Mouse (Mus musculus) embryonic facial prominence, embryonic 14.5 days (tissue): ENCODE results near the gene Prpf19. TPM values are rescaled to one million over a fixed set of nuclear protein-coding genes. Genes with fewer than 3 reads are reported as not detected.
A peak's percentile ranks its signal among the peaks of the same experiment; 100 is the strongest.

ENCODE experiments used
- ATAC-seq: fragments of 200-750 bp; cut with Nextera tagmentation; 2 replicates; pipeline ENCODE4 v1.8.0; 2017; ENCODE audit warnings: low read depth, moderate number of reproducible peaks, moderate TSS enrichment
- DNase-seq: peaks from one replicate; pipeline ENCODE4 v3.0.0-alpha.2; 2015; ENCODE audit warnings: low spot score
- H3K27ac ChIP-seq: fragments of 300-500 bp; sonication (generic); replicated peaks from 2 replicates; pipeline ENCODE4 v1.5.1; 2014; ENCODE audit warnings: low read depth, mild to moderate bottlenecking, low read length, moderate library complexity
- H3K27me3 ChIP-seq: fragments of 300-500 bp; sonication (generic); replicated peaks from 2 replicates; pipeline ENCODE4 v1.6.1; 2014; ENCODE audit warnings: low read length; ENCODE audit not compliant: control insufficient read depth, insufficient read depth
- H3K36me3 ChIP-seq: fragments of 300-500 bp; sonication (generic); 2 replicates; pipeline ENCODE4 v1.6.1; 2014; ENCODE audit warnings: low read length, mixed read lengths; ENCODE audit not compliant: control insufficient read depth, insufficient read depth
- H3K4me1 ChIP-seq: fragments of 300-500 bp; sonication (generic); 2 replicates; pipeline ENCODE4 v1.6.1; 2014; ENCODE audit warnings: antibody characterized with exemption, low read length; ENCODE audit not compliant: control insufficient read depth, insufficient read depth
- H3K4me2 ChIP-seq: fragments of 300-500 bp; sonication (generic); 2 replicates; pipeline ENCODE4 v1.6.1; 2014; ENCODE audit warnings: low read depth, mild to moderate bottlenecking, low read length, moderate library complexity, mixed read lengths
- H3K4me3 ChIP-seq: fragments of 300-500 bp; sonication (generic); 2 replicates; pipeline ENCODE4 v1.5.1; 2014; ENCODE audit warnings: low read depth, mild to moderate bottlenecking, low read length
- H3K9ac ChIP-seq: fragments of 300-500 bp; sonication (generic); 2 replicates; pipeline ENCODE4 v1.6.1; 2014; ENCODE audit warnings: low read depth, mild to moderate bottlenecking, low read length, moderate library complexity, mixed read lengths
- H3K9me3 ChIP-seq: fragments of 300-500 bp; sonication (generic); 2 replicates; pipeline ENCODE4 v1.6.1; 2016; ENCODE audit warnings: low read length; ENCODE audit not compliant: control insufficient read depth
- WGBS: fragments of 180-500 bp; shearing (Covaris S2); extraction: QIAGEN DNeasy Blood & Tissue Kit; methylation state at CpG from one replicate; pipeline ENCODE4 v1.1.7; 2014; 5-methylcytosine and 5-hydroxymethylcytosine counted together
- polyA plus RNA-seq: library from polyadenylated mRNA; unstranded; fragments of >200 nt; fragmentation: Nextera tagmentation; extraction: Ambion mirVana; gene quantifications from 2 replicates; pipeline ENCODE4 v1.2.1, GENCODE M21; 2014

Gene Prpf19
- polyA plus RNA-seq, 1 experiment from 2014 or later, result 46.1 TPM

DNA sequence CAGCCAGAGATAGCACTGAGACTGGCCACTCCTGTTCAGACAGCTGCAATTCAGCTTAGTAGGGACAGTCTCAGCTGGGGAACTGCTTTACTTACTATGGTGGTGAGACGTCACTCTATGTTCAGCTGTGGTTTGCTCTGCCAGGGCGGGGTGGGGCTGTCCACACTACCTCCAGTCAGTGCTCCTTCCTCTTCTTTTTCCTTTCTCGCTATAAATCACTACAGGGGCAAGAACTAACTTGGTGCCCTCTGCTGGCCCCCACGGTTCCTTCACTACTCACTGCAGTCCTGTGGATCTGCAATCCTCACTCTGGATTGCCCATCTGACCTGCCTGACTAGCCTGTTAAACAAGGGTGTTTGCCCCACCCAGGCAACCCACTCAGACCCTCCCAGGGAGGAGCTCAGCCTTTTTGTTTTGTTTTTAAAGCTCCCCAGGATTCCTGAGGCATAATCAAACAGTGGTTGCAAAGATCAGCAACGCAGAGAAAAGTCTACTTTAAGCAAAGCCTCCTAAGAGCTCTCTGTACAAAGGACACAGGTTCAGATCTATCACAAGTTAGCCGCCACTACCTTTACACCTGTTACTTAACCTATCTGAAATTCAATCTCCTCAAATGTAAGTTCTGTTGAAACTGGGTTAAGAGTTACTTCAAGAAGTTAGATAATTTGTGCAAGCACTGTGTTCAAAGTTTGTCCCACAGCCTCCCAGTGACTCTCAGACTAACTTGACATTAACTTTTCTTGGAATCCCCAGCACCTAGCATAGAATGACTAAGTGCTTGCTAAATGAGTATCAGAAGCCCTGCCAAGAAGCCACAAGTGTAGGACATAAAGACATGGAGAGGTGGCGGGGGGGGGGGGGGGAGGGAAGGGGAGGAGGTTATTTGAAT lies 14.7 kb upstream of the Prpf19 start:
- 34% methylated on average over 7 of the region's 7 CpGs for WGBS
- Histone ChIP-seq H3K27me3 (no peaks in the 10 kb centered on the region), H3K36me3 (peaks cover 12% of the 10 kb centered on the region; the same call in 1 of the 2 replicates), H3K4me3 (peak overlapping the region; percentile 71), H3K9me3 (peaks cover 9% of the 10 kb centered on the region; the same call in 1 of the 2 replicates), H3K4me2 (peak overlapping the region; percentile 92), H3K4me1 (0 out of 2 replicates have a peak, but pooled peaks cover 11% of the 10 kb centered on the region), H3K27ac (peak overlapping the region; percentile 33; the same call in 1 of the 2 replicates), H3K9ac (peak overlapping the region; percentile 76)
- ATAC-seq (peak; percentile 24), DNase-seq (peak; percentile 51)

DNA sequence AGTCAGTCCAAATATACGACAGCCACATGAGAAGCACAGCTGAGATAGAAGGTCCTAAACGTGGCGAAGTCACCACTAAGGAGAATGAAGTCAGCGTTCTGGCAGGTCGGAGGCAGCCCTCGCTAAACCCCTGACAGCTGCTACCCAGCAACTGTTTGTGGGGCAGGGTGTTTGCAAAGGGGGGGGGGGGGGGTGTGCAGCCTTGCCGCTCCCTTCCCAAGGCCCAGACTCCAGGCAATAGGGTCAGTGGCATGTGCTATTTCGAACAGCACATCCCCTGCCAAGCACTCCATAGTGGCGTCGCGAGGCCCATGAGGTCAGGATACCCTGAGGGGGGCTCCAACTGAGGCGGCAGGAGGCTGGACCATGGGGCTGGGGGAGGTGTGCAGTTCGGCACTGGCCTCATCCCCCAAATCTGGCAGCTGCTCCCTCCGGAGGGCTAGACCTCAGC lies 14.0 kb upstream of the Prpf19 start:
- Histone ChIP-seq H3K27me3 (no peaks in the 10 kb centered on the region), H3K27ac (peak overlapping the region; percentile 99), H3K36me3 (peaks cover 12% of the 10 kb centered on the region; the same call in 1 of the 2 replicates), H3K9me3 (peaks cover 15% of the 10 kb centered on the region; the same call in 1 of the 2 replicates), H3K4me3 (peak overlapping the region; percentile 71), H3K9ac (peak overlapping the region; percentile 76), H3K4me1 (0 out of 2 replicates have a peak, but pooled peaks cover 11% of the 10 kb centered on the region), H3K4me2 (peak overlapping the region; percentile 92)
- WGBS, result 2% methylated on average over 13 of the region's 14 CpGs
- ATAC-seq, result peak; percentile 70
- peak; percentile 71 for DNase-seq

DNA sequence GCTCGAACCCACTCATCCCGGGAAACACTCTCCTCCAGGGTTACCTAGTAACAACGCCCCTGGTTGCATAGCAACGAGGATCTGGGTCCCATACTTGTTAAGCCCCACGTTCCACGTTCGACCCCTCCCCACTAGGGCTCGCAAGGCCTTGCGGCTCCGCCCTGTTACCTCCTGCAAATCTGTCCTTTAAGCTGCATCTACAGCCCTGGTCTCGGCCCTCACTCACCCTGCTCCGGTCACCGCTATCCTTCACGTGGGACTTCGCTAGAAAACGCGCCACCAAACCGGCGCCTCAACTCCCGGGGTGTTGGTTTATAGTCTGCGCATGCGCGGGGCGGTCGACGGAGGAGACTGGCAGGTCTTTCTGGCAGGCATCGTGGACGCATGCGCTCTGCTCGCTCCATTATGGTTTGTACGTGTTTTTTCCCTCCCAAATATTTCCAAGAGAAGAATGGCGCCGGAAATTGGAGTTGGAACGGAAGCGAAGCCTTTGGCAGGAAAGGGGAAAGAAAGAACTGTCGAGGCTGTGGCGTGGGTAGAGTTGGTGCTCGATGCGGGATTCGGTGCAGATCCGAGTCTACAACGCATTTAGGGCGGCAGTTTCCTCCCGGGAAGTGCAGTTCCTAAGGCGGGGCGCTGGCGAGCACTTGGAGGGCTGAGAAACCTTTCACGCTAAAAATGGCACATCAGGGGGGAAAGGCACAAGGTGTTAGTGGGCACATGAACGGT lies 13.4 kb upstream of the Prpf19 start, which contains the start of gene Tmem109:
Gene Tmem109, minus strand, starts transcription at position 576 of the 729 bp plus-strand sequence.
- Histone ChIP-seq H3K9ac (peak within 1 kb of the TSS; percentile 76), H3K4me1 (0 out of 2 replicates have a peak, but pooled peaks cover 11% of the 10 kb centered on the region), H3K4me2 (peak within 1 kb of the TSS; percentile 92), H3K36me3 (peaks cover 12% of the 10 kb centered on the region; the same call in 1 of the 2 replicates), H3K4me3 (peak within 1 kb of the TSS; percentile 71), H3K9me3 (peaks cover 17% of the 10 kb centered on the region; the same call in 1 of the 2 replicates), H3K27me3 (no peaks in the 10 kb centered on the region), H3K27ac (peak within 1 kb of the TSS; percentile 99)
- peak; percentile 92 for ATAC-seq
- DNase-seq, result peak; percentile 99
- under 1% methylated on average over 49 of the region's 49 CpGs for WGBS

DNA sequence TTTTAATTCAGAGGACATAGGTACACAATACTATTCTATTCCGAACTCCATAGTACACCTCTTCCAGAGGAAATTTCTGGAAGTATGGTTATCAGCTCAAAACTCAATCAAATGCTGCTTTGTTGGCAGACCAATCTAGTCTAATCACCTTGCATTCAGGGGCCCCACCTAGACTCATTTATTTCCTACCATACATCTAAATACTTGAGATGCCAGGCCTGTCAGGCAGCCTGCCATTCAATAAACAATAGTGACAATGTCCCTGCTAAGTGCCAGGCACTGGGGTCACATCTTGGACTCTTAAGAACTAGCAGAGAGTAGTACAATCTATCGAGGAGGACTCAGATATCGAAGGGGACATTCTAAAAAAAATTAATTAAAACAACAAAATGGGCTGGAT lies 2.8 kb upstream of the Prpf19 start:
- ATAC-seq (no peak), DNase-seq (no peak)
- no peak overlapping the region for H3K27ac ChIP-seq
- H3K9ac ChIP-seq, result no peak overlapping the region
- H3K9me3 ChIP-seq, result no peaks in the 10 kb centered on the region
- H3K4me3 ChIP-seq, result no peak overlapping the region
- no peak overlapping the region for H3K4me2 ChIP-seq
- 89% methylated on average over 3 of the region's 3 CpGs for WGBS
- H3K4me1 ChIP-seq, result peaks cover 10% of the 10 kb centered on the region; the same call in 1 of the 2 replicates
- H3K27me3 ChIP-seq, result no peaks in the 10 kb centered on the region
- H3K36me3 ChIP-seq, result no peaks in the 10 kb centered on the region

- no peaks in the 10 kb centered on the region for H3K27me3 ChIP-seq
- peak overlapping the region; percentile 85 for H3K9ac ChIP-seq
- H3K36me3 ChIP-seq, result peaks cover 32% of the 10 kb centered on the region
- H3K27ac ChIP-seq, result peak overlapping the region; percentile 88
- 2% methylated on average over 16 of the region's 16 CpGs for WGBS
- H3K4me3 ChIP-seq, result peak overlapping the region; percentile 75
- H3K4me1 ChIP-seq, result peaks cover 10% of the 10 kb centered on the region; the same call in 1 of the 2 replicates
- ATAC-seq (no peak), DNase-seq (peak; percentile 12)
- peak overlapping the region; percentile 89 for H3K4me2 ChIP-seq
- H3K9me3 ChIP-seq, result no peaks in the 10 kb centered on the region
Measured at GRCm38 (mm10) chr19:10895708-10896107, 677 bp downstream of the Prpf19 start.

DNA sequence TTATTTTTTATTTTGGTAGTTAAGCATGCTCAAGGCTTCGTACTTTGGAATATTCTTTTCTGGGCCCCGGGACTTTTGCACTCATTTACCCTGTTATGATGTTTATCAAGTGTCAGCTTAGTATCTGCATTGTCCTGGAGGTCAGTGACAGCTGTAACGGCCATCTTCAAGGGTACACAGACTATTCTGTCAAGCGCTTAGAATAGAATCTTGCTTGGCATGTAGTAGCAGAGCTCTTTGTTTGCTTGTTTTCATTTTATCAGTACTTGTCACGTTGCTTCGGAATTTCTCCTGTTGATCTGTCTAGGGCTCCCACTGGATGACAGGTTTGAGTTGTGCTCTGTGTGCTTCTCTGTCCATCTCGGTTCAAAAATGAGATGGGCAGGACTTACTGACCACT lies 1.8 kb downstream of the Prpf19 start:
- H3K27ac ChIP-seq, result no peak overlapping the region
- ATAC-seq (no peak), DNase-seq (no peak)
- peak overlapping the region; percentile 75 for H3K4me3 ChIP-seq
- H3K9me3 ChIP-seq, result no peaks in the 10 kb centered on the region
- peak overlapping the region; percentile 89 for H3K4me2 ChIP-seq
- peak overlapping the region; percentile 85 for H3K9ac ChIP-seq
- H3K27me3 ChIP-seq, result no peaks in the 10 kb centered on the region
- H3K36me3 ChIP-seq, result peaks cover 44% of the 10 kb centered on the region
- 81% methylated on average over 7 of the region's 7 CpGs for whole genome bisulfite sequencing
- peaks cover 10% of the 10 kb centered on the region; the same call in 1 of the 2 replicates for H3K4me1 ChIP-seq

DNA sequence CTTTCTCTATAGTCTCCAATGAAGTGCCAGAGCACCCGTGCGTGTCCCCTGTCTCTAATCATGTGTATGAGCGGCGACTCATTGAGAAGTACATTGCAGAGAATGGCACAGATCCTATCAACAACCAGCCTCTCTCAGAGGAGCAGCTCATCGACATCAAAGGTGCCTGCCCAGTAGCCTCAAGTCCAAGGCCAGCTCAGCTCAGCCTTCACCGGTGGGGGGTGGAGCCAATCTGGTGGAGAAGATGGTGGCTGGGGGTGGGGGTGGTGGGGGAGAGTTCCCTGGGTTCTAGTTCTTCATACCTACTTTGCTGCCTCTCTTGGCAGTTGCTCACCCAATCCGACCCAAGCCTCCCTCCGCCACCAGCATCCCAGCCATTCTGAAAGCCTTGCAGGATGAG lies 2.5 kb downstream of the Prpf19 start:
- H3K4me2 ChIP-seq, result no peak overlapping the region
- peaks cover 10% of the 10 kb centered on the region; the same call in 1 of the 2 replicates for H3K4me1 ChIP-seq
- H3K9ac ChIP-seq, result no peak overlapping the region
- H3K36me3 ChIP-seq, result peaks cover 50% of the 10 kb centered on the region
- WGBS, result 87% methylated on average over 7 of the region's 8 CpGs
- H3K27ac ChIP-seq, result no peak overlapping the region
- no peaks in the 10 kb centered on the region for H3K27me3 ChIP-seq
- no peak overlapping the region for H3K4me3 ChIP-seq
- ATAC-seq (no peak), DNase-seq (no peak)
- no peaks in the 10 kb centered on the region for H3K9me3 ChIP-seq

- no peak overlapping the region for H3K4me2 ChIP-seq
- H3K27ac ChIP-seq, result no peak overlapping the region
- no peaks in the 10 kb centered on the region for H3K9me3 ChIP-seq
- ATAC-seq, result no peak
- H3K27me3 ChIP-seq, result no peaks in the 10 kb centered on the region
- DNase-seq, result no peak
- WGBS, result 76% methylated on average over 6 of the region's 6 CpGs
- no peak overlapping the region for H3K4me3 ChIP-seq
- H3K9ac ChIP-seq, result no peak overlapping the region
- H3K4me1 ChIP-seq, result peaks cover 10% of the 10 kb centered on the region
- H3K36me3 ChIP-seq, result peaks cover 78% of the 10 kb centered on the region
Measured at GRCm38 (mm10) chr19:10900315-10900714, 5.3 kb downstream of the Prpf19 start.
